Mouse (Mus musculus) MEL (cell line): ENCODE data around the gene Bach2. TPM values are rescaled to one million over a fixed set of nuclear protein-coding genes. Genes with fewer than 3 reads are reported as not detected.

Experiments
- DNase-seq: peaks from one replicate; pipeline ENCODE4 v3.0.0; 2011; ENCODE audit warnings: low read depth, low spot score
- H3K27ac ChIP-seq: 2 replicates; pipeline ENCODE4 v1.5.1; 2012; ENCODE audit warnings: low read depth, mild to moderate bottlenecking, control low read depth, low read length, moderate library complexity; ENCODE audit not compliant: control insufficient read depth
- H3K27me3 ChIP-seq, 2 experiments: fragments of 150-350 bp in 1 of 2; sonication (generic) in 1 of 2; 2 replicates each; pipeline ENCODE4 v1.6.1; 2012; ENCODE audit warnings: low read length in 2 of 2, mild to moderate bottlenecking in 2 of 2, improper control_type of control experiment in 1 of 2, moderate library complexity in 1 of 2; ENCODE audit not compliant: insufficient read depth in 2 of 2, control insufficient read depth in 1 of 2
- H3K36me3 ChIP-seq, 2 experiments: 2 replicates each; pipeline ENCODE4 v1.6.1; 2012 to 2014; ENCODE audit warnings: low read length in 2 of 2, improper control_type of control experiment in 1 of 2, inconsistent platforms in 1 of 2, mild to moderate bottlenecking in 1 of 2; ENCODE audit not compliant: insufficient read depth in 2 of 2, control insufficient read depth in 1 of 2
- H3K4me1 ChIP-seq, 2 experiments: fragments of 150-350 bp in 1 of 2; sonication (generic) in 1 of 2; 2 replicates each; pipeline ENCODE4 v1.6.1; 2012; ENCODE audit warnings: low read length in 2 of 2, improper control_type of control experiment in 1 of 2, mild to moderate bottlenecking in 1 of 2; ENCODE audit not compliant: insufficient read depth in 2 of 2, control insufficient read depth in 1 of 2
- H3K4me3 ChIP-seq, 2 experiments: fragments of 150-350 bp in 1 of 2; sonication (generic) in 1 of 2; 2 replicates each; pipeline ENCODE4 v1.5.1; 2012; ENCODE audit warnings: low read depth in 2 of 2, low read length in 2 of 2, mild to moderate bottlenecking in 2 of 2, moderate library complexity in 2 of 2, control low read depth in 1 of 2, improper control_type of control experiment in 1 of 2; ENCODE audit not compliant: control insufficient read depth in 1 of 2, insufficient read depth in 1 of 2
- H3K79me2 ChIP-seq: 2 replicates; pipeline ENCODE4 v1.6.1; 2012; ENCODE audit warnings: mild to moderate bottlenecking, low read length, moderate library complexity; ENCODE audit not compliant: control insufficient read depth, poor library complexity, insufficient read depth
- H3K9ac ChIP-seq: 2 replicates; pipeline ENCODE4 v1.6.1; 2012; ENCODE audit warnings: low read depth, mild to moderate bottlenecking, control low read depth, low read length, moderate library complexity; ENCODE audit not compliant: control insufficient read depth, poor library complexity, severe bottlenecking
- H3K9me3 ChIP-seq: fragments of 150-350 bp; sonication (generic); replicated peaks from 2 replicates; pipeline ENCODE4 v1.6.1; 2012; ENCODE audit warnings: mild to moderate bottlenecking, low read length, improper control_type of control experiment, moderate library complexity; ENCODE audit not compliant: insufficient read depth
- CHD1 ChIP-seq: IDR thresholded peaks from 2 replicates; pipeline ENCODE4 v1.6.1; 2012; ENCODE audit warnings: low read depth, mild to moderate bottlenecking, inconsistent platforms, low read length, improper control_type of control experiment
- CHD2 ChIP-seq: IDR thresholded peaks from 2 replicates; pipeline ENCODE4 v1.6.1; 2011; ENCODE audit warnings: low read length, improper control_type of control experiment
- E2F4 ChIP-seq: IDR thresholded peaks from 2 replicates; pipeline ENCODE4 v1.6.1; 2011; ENCODE audit warnings: low read depth, low read length, improper control_type of control experiment, borderline replicate concordance
- ETS1 ChIP-seq: IDR thresholded peaks from 2 replicates; pipeline ENCODE4 v1.6.1; 2012; ENCODE audit warnings: low read depth, mild to moderate bottlenecking, inconsistent platforms, low read length, improper control_type of control experiment, moderate library complexity
- KAT2A ChIP-seq: conservative IDR thresholded peaks from 2 replicates; pipeline ENCODE4 v1.6.1; 2012; ENCODE audit warnings: low read depth, low read length, improper control_type of control experiment, inconsistent platforms
- MXI1 ChIP-seq: IDR thresholded peaks from 2 replicates; pipeline ENCODE4 v1.6.1; 2011; ENCODE audit warnings: mild to moderate bottlenecking, low read depth, low read length, improper control_type of control experiment
- MYC ChIP-seq: IDR thresholded peaks from 2 replicates; pipeline ENCODE4 v1.6.1; 2011; ENCODE audit warnings: low read depth, mild to moderate bottlenecking, low read length, improper control_type of control experiment, moderate library complexity
- POLR2AphosphoS2 ChIP-seq: IDR thresholded peaks from 2 replicates; pipeline ENCODE4 v1.6.1; 2011; ENCODE audit warnings: low read length, improper control_type of control experiment
- RAD21 ChIP-seq: IDR thresholded peaks from 2 replicates; pipeline ENCODE4 v1.6.1; 2011; ENCODE audit warnings: mild to moderate bottlenecking, low read depth, low read length, improper control_type of control experiment
- SMC3 ChIP-seq: IDR thresholded peaks from 2 replicates; pipeline ENCODE4 v1.6.1; 2011; ENCODE audit warnings: low read depth, low read length, improper control_type of control experiment
- TBP ChIP-seq: IDR thresholded peaks from 2 replicates; pipeline ENCODE4 v1.8.0; 2011; ENCODE audit warnings: low read depth, low read length, improper control_type of control experiment
- USF2 ChIP-seq, 2 experiments: IDR thresholded peaks; 2 replicates each; pipeline ENCODE4 v1.6.1; 2011 to 2012; ENCODE audit warnings: improper control_type of control experiment in 2 of 2, low read length in 2 of 2, borderline replicate concordance in 1 of 2, inconsistent platforms in 1 of 2, low read depth in 1 of 2, mild to moderate bottlenecking in 1 of 2; ENCODE audit not compliant: insufficient read depth in 1 of 2
- ZKSCAN1 ChIP-seq: IDR thresholded peaks from 2 replicates; pipeline ENCODE4 v1.6.1; 2012; ENCODE audit warnings: low read depth, mild to moderate bottlenecking, inconsistent platforms, low read length, improper control_type of control experiment, moderate library complexity
- ZMIZ1 ChIP-seq: IDR thresholded peaks from 2 replicates; pipeline ENCODE4 v1.6.1; 2012; ENCODE audit warnings: low read depth, mild to moderate bottlenecking, inconsistent platforms, low read length, improper control_type of control experiment, moderate library complexity
- polyA plus RNA-seq, 2 experiments: library from polyadenylated mRNA; stranded (reverse) in 1 of 2; unstranded in 1 of 2; fragments of >175 nt in 1 of 2; fragments of >200 nt in 1 of 2; gene quantifications; 2 replicates each; pipeline versions ENCODE4 v1.2.1 to v1.2.4; 2012; ENCODE audit warnings: low replicate concordance in 2 of 2, low read depth in 1 of 2; ENCODE audit not compliant: insufficient read length in 2 of 2, insufficient read depth in 1 of 2, missing spikeins in 1 of 2
- total RNA-seq: library from RNA; depleted of rRNA; stranded (reverse); fragments of 300-350 nt; gene quantifications from 2 replicates; pipeline ENCODE4 v1.2.3, GENCODE M21; 2012

Bach2 gene
- total and polyA plus RNA-seq, 3 experiments = 0.04 TPM; not detected in 2

- no peak for DNase-seq
- no peak for TF ChIP-seq ZKSCAN1
- TF ChIP-seq MYC = no peak
- TF ChIP-seq CHD2 = no peak
- no peak for TF ChIP-seq USF2 (IDR thresholded peaks at IDR 0.05; ENCODE audit: borderline replicate concordance in 1 of 2, insufficient read depth in 1 of 2, low read depth in 1 of 2, low read length in 2 of 2)
- no peak for TF ChIP-seq TBP
- TF ChIP-seq RAD21 = no peak
- Histone ChIP-seq H3K36me3 (peaks cover 0 to 4% of the 10 kb centered on the region in 2 experiments; a peak in 1 of 4 replicates), H3K9me3 (no peaks in the 10 kb centered on the region), H3K4me1 (peaks cover 0 to 5% of the 10 kb centered on the region in 2 experiments; a peak in 1 of 4 replicates), H3K27ac (no peak overlapping the region), H3K27me3 (peaks cover 0 to 1% of the 10 kb centered on the region in 2 experiments; a peak in 2 of 4 replicates), H3K4me3 (no peak overlapping the region), H3K79me2 (no peaks in the 10 kb centered on the region), H3K9ac (no peak overlapping the region)
These were observed 291.9 kb downstream of the Bach2 start for GRCm38 (mm10) chr4:32530421-32530920.

- H3K36me3 ChIP-seq = peaks cover 0 to 4% of the 10 kb centered on the region in 2 experiments; a peak in 1 of 4 replicates
- no peak overlapping the region for H3K9ac ChIP-seq
- H3K27ac ChIP-seq = no peak overlapping the region
- no peak overlapping the region for H3K4me3 ChIP-seq
- H3K27me3 ChIP-seq = peaks cover 0 to 1% of the 10 kb centered on the region in 2 experiments; a peak in 1 of 4 replicates
- no peak for TF ChIP-seq ETS1
- no peak for TF ChIP-seq E2F4
- TF ChIP-seq KAT2A = no peak
- no peaks in the 10 kb centered on the region for H3K9me3 ChIP-seq
- no peaks in the 10 kb centered on the region for H3K79me2 ChIP-seq
- DNase-seq = no peak
- peaks cover 0 to 5% of the 10 kb centered on the region in 2 experiments; a peak in 1 of 4 replicates for H3K4me1 ChIP-seq
These were observed 292.6 kb downstream of the Bach2 start for GRCm38 (mm10) chr4:32530921-32531846.

GRCm38 (mm10) chr4:32532079-32532478 lies 293.5 kb downstream of the Bach2 start:
- H3K27me3 ChIP-seq = peaks cover 0 to 1% of the 10 kb centered on the region in 2 experiments; a peak in 1 of 4 replicates
- H3K9me3 ChIP-seq = no peaks in the 10 kb centered on the region
- H3K79me2 ChIP-seq = no peaks in the 10 kb centered on the region
- H3K4me3 ChIP-seq = no peak overlapping the region
- no peak for DNase-seq
- peaks cover 0 to 4% of the 10 kb centered on the region in 2 experiments; a peak in 1 of 4 replicates for H3K36me3 ChIP-seq
- H3K4me1 ChIP-seq = peaks cover 0 to 5% of the 10 kb centered on the region in 2 experiments; a peak in 1 of 4 replicates
- no peak overlapping the region for H3K9ac ChIP-seq
- H3K27ac ChIP-seq = no peak overlapping the region
- TF ChIP-seq SMC3 (no peak), CHD1 (no peak), USF2 (IDR thresholded peaks at IDR 0.05; ENCODE audit: borderline replicate concordance in 1 of 2, insufficient read depth in 1 of 2, low read depth in 1 of 2, low read length in 2 of 2) (no peak), POLR2AphosphoS2 (no peak), ZMIZ1 (no peak), MXI1 (no peak)
